ENCODE assay signal across 9 mouse cellular contexts in the genomic region with DNA sequence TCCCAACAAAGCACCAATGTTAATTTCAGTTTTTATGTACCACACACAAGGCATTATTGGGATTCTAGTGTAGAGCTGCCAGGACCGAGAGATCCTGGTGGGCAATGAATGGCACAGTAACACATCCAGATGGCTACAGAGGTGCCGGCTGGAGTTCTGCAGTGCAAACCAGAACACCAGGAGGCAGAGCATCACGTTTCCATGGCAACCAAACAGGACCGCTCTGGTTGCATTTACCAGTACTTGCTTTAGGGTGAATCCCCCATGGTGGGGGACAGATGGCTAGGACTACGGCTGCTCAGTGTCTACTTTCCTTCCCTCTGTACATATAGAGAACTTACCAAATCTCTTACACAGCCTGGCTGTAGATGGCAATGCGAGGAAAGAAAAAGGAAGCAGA. TPM values are rescaled to one million over a fixed set of nuclear protein-coding genes. Genes with fewer than 3 reads are reported as not detected.
DNase-seq lines count a peak whose midpoint lies in the region; ATAC-seq and TF ChIP-seq lines count a peak whose summit lies in the region.
"Had no signal": no experiment of that assay in that cellular context is flagged by ENCODE, and none has a peak within 500 bp of the region (broad histone marks: within the 10 kb centered on the region; RNA-seq: fewer than 3 reads in every experiment).

No protein-coding gene starts in this region.

- H3K4me3 ChIP-seq in brown adipose tissue, adult 24 weeks (ENCODE audit: insufficient read depth, low read depth, low read length), result no peak overlapping the region
- no peak overlapping the region for H3K4me3 ChIP-seq in hindbrain, embryonic 16.5 days (ENCODE audit: low read length)
- no peak overlapping the region for H3K4me3 ChIP-seq in midbrain, embryonic 15.5 days
- H3K4me3 ChIP-seq in thymus, adult 2 months (ENCODE audit: control insufficient read depth, insufficient read depth, low read length), result no peak overlapping the region

- TF ChIP-seq POLR2A in thymus, adult 2 months (IDR thresholded peaks at IDR 0.05; ENCODE audit: control insufficient read depth, extremely low read depth, insufficient read depth, low read length, poor library complexity), result no peak

- peak; percentile 73 to 78 for DNase-seq in cerebellum, postnatal 10 days
- no peak for DNase-seq in cerebellum, adult 8-10 months
- no peak for DNase-seq in adrenal gland, postnatal 10 days
- DNase-seq in thymus, adult 2 months, result no peak
- no peak for DNase-seq in gastrocnemius, postnatal 25 days
- DNase-seq: kidney, postnatal 14 days had no signal

- no peak overlapping the region for H3K4me2 ChIP-seq in hindbrain, embryonic 16.5 days (ENCODE audit: low read length)
- peak overlapping the region; percentile 3; the same call in 1 of the 2 replicates for H3K4me2 ChIP-seq in midbrain, embryonic 15.5 days

- no peak for TF ChIP-seq CTCF in thymus, adult 2 months (IDR thresholded peaks at IDR 0.05; ENCODE audit: borderline replicate concordance, control insufficient read depth, extremely low read depth, insufficient read depth, low read length, poor library complexity)

- H3K4me1 ChIP-seq in brown adipose tissue, adult 24 weeks (ENCODE audit: control insufficient read depth, insufficient read depth, insufficient read length, low read length), result peaks cover 11% of the 10 kb centered on the region; the same call in 1 of the 2 replicates
- H3K4me1 ChIP-seq in hindbrain, embryonic 16.5 days (ENCODE audit: control insufficient read depth, insufficient read depth, low read depth, low read length), result peaks cover 13% of the 10 kb centered on the region
- peaks cover 16% of the 10 kb centered on the region for H3K4me1 ChIP-seq in midbrain, embryonic 15.5 days
- no peaks in the 10 kb centered on the region for H3K4me1 ChIP-seq in thymus, adult 2 months (replicated peaks; ENCODE audit: control insufficient read depth, insufficient read depth, low read length)

- no peaks in the 10 kb centered on the region for H3K9me3 ChIP-seq in hindbrain, embryonic 16.5 days (ENCODE audit: control insufficient read depth, low read length)
- H3K9me3 ChIP-seq in midbrain, embryonic 15.5 days, result no peaks in the 10 kb centered on the region

- peak overlapping the region; percentile 93 for H3K27ac ChIP-seq in brown adipose tissue, adult 24 weeks (replicated peaks; ENCODE audit: low read depth, low read length)
- H3K27ac ChIP-seq in hindbrain, embryonic 16.5 days (ENCODE audit: low read depth, low read length), result peak overlapping the region; percentile 57
- peak overlapping the region; percentile 71 for H3K27ac ChIP-seq in midbrain, embryonic 15.5 days
- no peak overlapping the region for H3K27ac ChIP-seq in thymus, adult 2 months (ENCODE audit: control insufficient read depth, insufficient read depth, low read length)

- peak; percentile 89 for ATAC-seq in hindbrain, embryonic 16.5 days
- peak; percentile 92 for ATAC-seq in midbrain, embryonic 15.5 days (replicated peaks)

- WGBS in hindbrain, embryonic 16.5 days, result 12% methylated on average over 6 of the region's 6 CpGs
- 15% methylated on average over 6 of the region's 6 CpGs for WGBS in midbrain, embryonic 15.5 days
- 79% methylated on average over 6 of the region's 6 CpGs for WGBS in thymus, adult 2 months

- no peaks in the 10 kb centered on the region for H3K27me3 ChIP-seq in hindbrain, embryonic 16.5 days (replicated peaks; ENCODE audit: control insufficient read depth, insufficient read depth, low read length)
- no peaks in the 10 kb centered on the region for H3K27me3 ChIP-seq in midbrain, embryonic 15.5 days (replicated peaks)
- H3K27me3 ChIP-seq in thymus, adult 2 months (ENCODE audit: control insufficient read depth, insufficient read depth, low read length), result no peaks in the 10 kb centered on the region

- H3K36me3 ChIP-seq in hindbrain, embryonic 16.5 days (ENCODE audit: control insufficient read depth, insufficient read depth, low read length), result peaks cover 28% of the 10 kb centered on the region
- peaks cover 19% of the 10 kb centered on the region for H3K36me3 ChIP-seq in midbrain, embryonic 15.5 days (replicated peaks)
- H3K36me3 ChIP-seq in thymus, adult 2 months (ENCODE audit: control insufficient read depth, insufficient read depth, low read length), result no peaks in the 10 kb centered on the region

- no peak overlapping the region for H3K9ac ChIP-seq in hindbrain, embryonic 16.5 days (ENCODE audit: low read depth, low read length)
- 0 out of 2 replicates have a peak overlapping the region, but pooled peaks have one; percentile 7 for H3K9ac ChIP-seq in midbrain, embryonic 15.5 days

RNA-seq across cellular contexts. Expression of gene Gnpnat1, which starts 57.7 kb away (rescaled TPM):
- polyA plus RNA-seq in brown adipose tissue, adult 24 weeks (2012; ENCODE audit: insufficient read depth, insufficient read length, missing spikeins), result 31.2 and 39.1 TPM in 2 replicates
- 28.5 and 30.4 TPM in 2 replicates for polyA plus RNA-seq in hindbrain, embryonic 16.5 days (2015; fragmentation: Nextera tagmentation; extraction: Ambion mirVana)
- polyA plus RNA-seq in midbrain, embryonic 15.5 days (2015; fragmentation: Nextera tagmentation; extraction: Ambion mirVana), result 26.3 and 30.2 TPM in 2 replicates
- total RNA-seq in adrenal gland, postnatal 10 days (2021), result 10 to 100 TPM; 31.9 to 36.4 TPM
- 3.6 and 4.0 TPM in 2 replicates for polyA plus RNA-seq in thymus, adult 2 months (2012; rRNA removed)
- total RNA-seq in gastrocnemius, postnatal 25 days (2021), result 1 to 10 TPM; 9.2 to 9.7 TPM

Comparison
In these comparisons a context has a peak if more than half of its experiments do, and no peak if none do; other contexts are left out.
1. DNase-seq: peak in cerebellum, postnatal 10 days (2 of 2); none in cerebellum, adult 8-10 months (single experiment), adrenal gland, postnatal 10 days (single experiment), thymus, adult 2 months (single experiment) and gastrocnemius, postnatal 25 days (single experiment).